Mouse (Mus musculus) midbrain, postnatal 0 days (tissue): ENCODE data around the gene Krt12. TPM values are rescaled to one million over a fixed set of nuclear protein-coding genes. Genes with fewer than 3 reads are reported as not detected.

Source experiments
- ATAC-seq: fragments of 200-750 bp; cut with Nextera tagmentation; 2 replicates; pipeline ENCODE4 v1.8.0; 2017; ENCODE audit warnings: moderate number of reproducible peaks, mild to moderate bottlenecking, moderate TSS enrichment, moderate library complexity; ENCODE audit not compliant: low FRiP score
- DNase-seq: peaks from one replicate; pipeline ENCODE4 v3.0.0-alpha.2; 2015; ENCODE audit warnings: low spot score
- H3K27ac ChIP-seq: fragments of 300-500 bp; sonication (generic); 2 replicates; pipeline ENCODE4 v1.5.1; 2014; ENCODE audit warnings: low read depth, mild to moderate bottlenecking, low read length, mixed read lengths
- H3K27me3 ChIP-seq: fragments of 300-500 bp; sonication (generic); 2 replicates; pipeline ENCODE4 v1.6.1; 2014; ENCODE audit warnings: low read length, control low read depth, mixed read lengths; ENCODE audit not compliant: insufficient read depth
- H3K36me3 ChIP-seq: fragments of 300-500 bp; sonication (generic); 2 replicates; pipeline ENCODE4 v1.6.1; 2014; ENCODE audit warnings: low read length, control low read depth, mixed read lengths; ENCODE audit not compliant: insufficient read depth
- H3K4me1 ChIP-seq: fragments of 300-500 bp; sonication (generic); 2 replicates; pipeline ENCODE4 v1.6.1; 2014; ENCODE audit warnings: mild to moderate bottlenecking, control low read depth, antibody characterized with exemption, low read length, mixed read lengths; ENCODE audit not compliant: insufficient read depth
- H3K4me2 ChIP-seq: fragments of 300-500 bp; sonication (generic); 2 replicates; pipeline ENCODE4 v1.6.1; 2014; ENCODE audit warnings: low read depth, mild to moderate bottlenecking, low read length, mixed read lengths; ENCODE audit not compliant: poor library complexity, severe bottlenecking
- H3K4me3 ChIP-seq: fragments of 300-500 bp; sonication (generic); 2 replicates; pipeline ENCODE4 v1.5.1; 2014; ENCODE audit warnings: low read depth, mild to moderate bottlenecking, low read length, moderate library complexity
- H3K9ac ChIP-seq: fragments of 300-500 bp; sonication (generic); replicated peaks from 2 replicates; pipeline ENCODE4 v1.6.1; 2014; ENCODE audit warnings: mild to moderate bottlenecking, low read length, moderate library complexity, mixed read lengths; ENCODE audit not compliant: poor library complexity, severe bottlenecking
- H3K9me3 ChIP-seq: fragments of 300-500 bp; sonication (generic); 2 replicates; pipeline ENCODE4 v1.6.1; 2016; ENCODE audit warnings: low read length, control low read depth
- CTCF ChIP-seq: IDR thresholded peaks from 2 replicates; pipeline ENCODE4 v1.5.1; 2016; ENCODE audit warnings: antibody characterized with exemption, mild to moderate bottlenecking
- WGBS: fragments of 180-500 bp; shearing (Covaris S2); extraction: QIAGEN DNeasy Blood & Tissue Kit; methylation state at CpG from one replicate; pipeline ENCODE4 v1.1.7; 2014; 5-methylcytosine and 5-hydroxymethylcytosine counted together
- polyA plus RNA-seq: library from polyadenylated mRNA; unstranded; fragments of >200 nt; fragmentation: Nextera tagmentation; extraction: Ambion mirVana; gene quantifications from 2 replicates; pipeline ENCODE4 v1.2.1, GENCODE M21; 2015
- total RNA-seq: library from RNA; depleted of rRNA; stranded (reverse); fragments of >200 nt; gene quantifications from 2 replicates; pipeline ENCODE4 v1.2.3, GENCODE M21; 2014

Krt12 gene
- total and polyA plus RNA-seq, 2 experiments from 2014 or later: 0.21 to 2.0 TPM

- DNase-seq: no peak
- Histone ChIP-seq H3K4me2 (no peak overlapping the region), H3K9me3 (no peaks in the 10 kb centered on the region), H3K4me3 (no peak overlapping the region), H3K36me3 (no peaks in the 10 kb centered on the region), H3K27me3 (no peaks in the 10 kb centered on the region), H3K4me1 (no peaks in the 10 kb centered on the region), H3K9ac (no peak overlapping the region), H3K27ac (no peak overlapping the region)
- TF ChIP-seq CTCF: no peak
- no peak for ATAC-seq
- 68% methylated on average over 10 of the region's 10 CpGs for WGBS
These were observed 17.4 kb upstream of the Krt12 start for GRCm38 (mm10) chr11:99439465-99439864.

GRCm38 (mm10) chr11:99437972-99438371, 15.9 kb upstream of the Krt12 start, which contains the start of gene Krt20:
TSS of gene Krt20 (minus strand) at chr11:99438150.
- WGBS: 62% methylated on average over 10 of the region's 10 CpGs
- Histone ChIP-seq H3K4me2 (no peak within 1 kb of the TSS), H3K27ac (no peak within 1 kb of the TSS), H3K27me3 (no peaks in the 10 kb centered on the region), H3K4me3 (no peak within 1 kb of the TSS), H3K4me1 (no peaks in the 10 kb centered on the region), H3K9me3 (no peaks in the 10 kb centered on the region), H3K36me3 (no peaks in the 10 kb centered on the region), H3K9ac (no peak within 1 kb of the TSS)
- DNase-seq (no peak), ATAC-seq (no peak)
- no peak for TF ChIP-seq CTCF

GRCm38 (mm10) chr11:99436625-99437024, 14.6 kb upstream of the Krt12 start:
- no peak overlapping the region for H3K27ac ChIP-seq
- no peaks in the 10 kb centered on the region for H3K36me3 ChIP-seq
- no peak for ATAC-seq
- no peaks in the 10 kb centered on the region for H3K9me3 ChIP-seq
- 56% methylated on average over 4 of the region's 4 CpGs for WGBS
- no peak overlapping the region for H3K4me3 ChIP-seq
- no peak for TF ChIP-seq CTCF
- H3K9ac ChIP-seq: no peak overlapping the region
- H3K4me1 ChIP-seq: no peaks in the 10 kb centered on the region
- no peak for DNase-seq
- no peaks in the 10 kb centered on the region for H3K27me3 ChIP-seq
- no peak overlapping the region for H3K4me2 ChIP-seq

GRCm38 (mm10) chr11:99430670-99431069, 8.6 kb upstream of the Krt12 start:
- H3K4me1 ChIP-seq: no peaks in the 10 kb centered on the region
- DNase-seq (peak; percentile 79), ATAC-seq (0 out of 2 replicates have a peak, but pooled peaks have one; percentile 38)
- TF ChIP-seq CTCF: peak; percentile 52
- no peak overlapping the region for H3K4me3 ChIP-seq
- no peaks in the 10 kb centered on the region for H3K9me3 ChIP-seq
- no peaks in the 10 kb centered on the region for H3K27me3 ChIP-seq
- no peak overlapping the region for H3K27ac ChIP-seq
- no peaks in the 10 kb centered on the region for H3K36me3 ChIP-seq
- H3K4me2 ChIP-seq: no peak overlapping the region
- H3K9ac ChIP-seq: no peak overlapping the region
- WGBS: 37% methylated on average over 12 of the region's 12 CpGs

DNA sequence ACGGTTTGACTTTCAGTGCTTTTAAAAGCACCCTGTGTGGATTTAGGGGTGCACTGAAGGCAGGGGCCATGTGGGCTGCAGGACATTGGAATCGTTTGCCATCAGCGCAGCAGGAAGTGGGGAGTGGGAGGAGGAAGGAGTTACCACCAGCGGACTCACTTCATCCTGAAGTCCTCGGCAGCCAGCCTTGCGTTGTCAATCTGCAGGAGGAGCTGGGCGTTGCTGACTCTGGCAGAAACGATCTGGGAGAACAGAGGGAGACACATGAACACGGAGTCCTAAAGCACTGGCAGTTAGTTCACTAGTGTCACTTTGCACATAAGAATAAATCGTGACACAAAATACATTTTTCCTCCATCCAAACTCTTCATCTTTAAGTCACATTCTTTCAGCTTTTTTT, 1.5 kb downstream of the Krt12 start:
- H3K4me1 ChIP-seq: no peaks in the 10 kb centered on the region
- no peak for DNase-seq
- H3K9me3 ChIP-seq: no peaks in the 10 kb centered on the region
- 60% methylated on average over 10 of the region's 10 CpGs for WGBS
- no peak overlapping the region for H3K4me2 ChIP-seq
- TF ChIP-seq CTCF: no peak
- H3K4me3 ChIP-seq: no peak overlapping the region
- no peak overlapping the region for H3K9ac ChIP-seq
- H3K27me3 ChIP-seq: no peaks in the 10 kb centered on the region; the same call in 1 of the 2 replicates
- no peak overlapping the region for H3K27ac ChIP-seq
- no peaks in the 10 kb centered on the region for H3K36me3 ChIP-seq
- no peak for ATAC-seq

- no peak for DNase-seq
- ATAC-seq: no peak
- Histone ChIP-seq H3K4me1 (no peaks in the 10 kb centered on the region), H3K36me3 (no peaks in the 10 kb centered on the region), H3K4me3 (no peak overlapping the region), H3K27me3 (no peaks in the 10 kb centered on the region; the same call in 1 of the 2 replicates), H3K27ac (no peak overlapping the region), H3K9ac (no peak overlapping the region), H3K4me2 (no peak overlapping the region), H3K9me3 (no peaks in the 10 kb centered on the region)
- no peak for TF ChIP-seq CTCF
- 67% methylated on average over 16 of the region's 16 CpGs for WGBS
These were observed 4.2 kb downstream of the Krt12 start for GRCm38 (mm10) chr11:99417819-99418218.
